Mouse (Mus musculus) stomach, postnatal 0 days (tissue): ENCODE results near the gene Acat2.

ENCODE experiments used
- CTCF ChIP-seq: IDR thresholded peaks from 2 replicates; pipeline ENCODE4 v1.5.1; 2016; ENCODE audit warnings: antibody characterized with exemption, low read depth, mild to moderate bottlenecking, moderate library complexity
- EP300 ChIP-seq: optimal IDR thresholded peaks from 2 replicates; pipeline ENCODE3; 2016; ENCODE audit warnings: antibody characterized with exemption

- TF ChIP-seq EP300 (no peak), CTCF (no peak)
These were observed 43.8 kb downstream of the Acat2 start for GRCm38 (mm10) chr17:12916588-12917380.
